Mouse (Mus musculus): ENCODE results near the gene Asic2. TPM values are rescaled to one million over a fixed set of nuclear protein-coding genes. Genes with fewer than 3 reads are reported as not detected.

The Asic2 gene
- polyA plus RNA-seq, 1 experiment: 24.0 TPM

DNA sequence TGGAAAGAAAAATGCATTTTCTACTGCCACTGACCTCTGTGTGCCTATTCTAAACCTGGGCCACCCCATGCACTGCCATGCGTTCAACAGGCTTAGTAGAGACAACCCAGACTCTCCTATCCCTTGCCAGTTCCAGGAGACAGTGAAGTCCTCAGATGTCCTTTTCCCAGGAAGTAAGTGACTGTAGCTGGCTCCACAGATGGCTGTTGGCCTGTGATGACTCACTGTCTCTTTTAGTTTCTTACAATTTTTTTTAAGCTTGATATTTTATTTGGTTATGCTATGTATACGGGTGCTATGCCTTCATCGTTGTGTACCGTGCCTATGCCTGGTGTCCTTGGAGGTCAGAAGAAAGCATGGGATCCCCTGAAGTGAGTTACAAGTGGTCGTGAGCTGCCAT is 370.7 kb downstream of the Asic2 start:
- no peak for TF ChIP-seq CTCF (IDR thresholded peaks at IDR 0.05; ENCODE audit: borderline replicate concordance, extremely low read depth, insufficient read depth, insufficient read length)
- TF ChIP-seq POLR2A (IDR thresholded peaks at IDR 0.05; ENCODE audit: borderline replicate concordance, extremely low read depth, insufficient read depth, insufficient read length, poor library complexity, severe bottlenecking): no peak
- no peak for DNase-seq (ENCODE audit: low read depth)

GRCm38 (mm10) chr11:81595235-81595634 is 373.0 kb downstream of the Asic2 start:
- peak; percentile 86 for DNase-seq (ENCODE audit: low read depth)

DNA sequence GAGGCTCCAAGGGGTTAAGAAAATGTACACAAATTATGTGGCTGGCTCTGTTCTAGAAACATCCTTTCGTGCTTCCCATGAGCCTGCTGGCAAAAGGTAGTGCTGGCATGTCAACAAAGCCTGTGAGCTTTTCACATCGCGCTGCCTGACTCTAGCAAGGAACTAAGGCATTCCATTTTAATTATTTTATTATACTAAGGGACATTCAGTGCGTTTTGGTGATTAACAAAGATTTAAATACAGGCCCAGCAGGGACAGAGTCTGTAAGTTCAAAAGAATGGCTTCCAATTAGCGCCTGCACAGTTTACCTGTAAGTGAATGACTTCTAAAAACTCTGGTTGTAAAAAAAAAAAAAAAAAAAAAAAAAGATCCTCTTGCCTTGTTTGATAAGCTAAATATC is 375.5 kb downstream of the Asic2 start:
- TF ChIP-seq POLR2A (IDR thresholded peaks at IDR 0.05; ENCODE audit: borderline replicate concordance, extremely low read depth, insufficient read depth, insufficient read length, poor library complexity, severe bottlenecking) (no peak), CTCF (IDR thresholded peaks at IDR 0.05; ENCODE audit: borderline replicate concordance, extremely low read depth, insufficient read depth, insufficient read length) (no peak)
- peak; percentile 71 for DNase-seq (ENCODE audit: low read depth)

More at GRCm38 (mm10) chr11:81595235-81595634, 373.0 kb downstream of the Asic2 start:
- TF ChIP-seq POLR2A (IDR thresholded peaks at IDR 0.05; ENCODE audit: borderline replicate concordance, extremely low read depth, insufficient read depth, insufficient read length, poor library complexity, severe bottlenecking) (no peak), CTCF (IDR thresholded peaks at IDR 0.05; ENCODE audit: borderline replicate concordance, extremely low read depth, insufficient read depth, insufficient read length) (no peak)

- TF ChIP-seq POLR2A (IDR thresholded peaks at IDR 0.05; ENCODE audit: borderline replicate concordance, extremely low read depth, insufficient read depth, insufficient read length, poor library complexity, severe bottlenecking) (no peak), CTCF (IDR thresholded peaks at IDR 0.05; ENCODE audit: borderline replicate concordance, extremely low read depth, insufficient read depth, insufficient read length) (peak; percentile 52; the same call in 1 of the 2 replicates)
- peak; percentile 68 for DNase-seq (ENCODE audit: low read depth)
Measured at GRCm38 (mm10) chr11:81590911-81591310, 377.3 kb downstream of the Asic2 start.

GRCm38 (mm10) chr11:81588630-81589029 is 379.6 kb downstream of the Asic2 start:
- DNase-seq (ENCODE audit: low read depth): peak; percentile 82
- no peak for TF ChIP-seq POLR2A (IDR thresholded peaks at IDR 0.05; ENCODE audit: borderline replicate concordance, extremely low read depth, insufficient read depth, insufficient read length, poor library complexity, severe bottlenecking)
- TF ChIP-seq CTCF (IDR thresholded peaks at IDR 0.05; ENCODE audit: borderline replicate concordance, extremely low read depth, insufficient read depth, insufficient read length): peak; percentile 93

DNA sequence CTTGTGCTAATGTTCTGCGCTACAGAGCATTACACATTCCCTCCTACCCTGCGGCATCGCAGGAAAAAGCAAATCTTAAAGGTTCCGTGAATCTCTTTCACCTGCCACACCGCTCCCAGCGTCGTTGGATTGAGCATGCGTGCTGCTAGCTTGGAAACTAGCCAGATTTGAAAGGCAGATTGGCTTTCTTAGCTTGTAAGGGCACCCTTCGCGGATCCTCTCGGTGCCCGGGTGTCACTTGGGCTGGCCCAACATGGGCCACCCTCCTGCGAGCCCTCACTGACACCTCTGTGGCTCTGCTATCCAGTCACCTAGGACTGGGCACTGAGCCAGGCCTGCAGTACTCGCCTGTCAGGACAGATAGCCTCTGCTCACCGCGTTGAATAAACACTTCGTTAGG is 380.3 kb downstream of the Asic2 start:
- peak; percentile 85 for DNase-seq (ENCODE audit: low read depth)
- no peak for TF ChIP-seq POLR2A (IDR thresholded peaks at IDR 0.05; ENCODE audit: borderline replicate concordance, extremely low read depth, insufficient read depth, insufficient read length, poor library complexity, severe bottlenecking)
- no peak for TF ChIP-seq CTCF (IDR thresholded peaks at IDR 0.05; ENCODE audit: borderline replicate concordance, extremely low read depth, insufficient read depth, insufficient read length)

DNA sequence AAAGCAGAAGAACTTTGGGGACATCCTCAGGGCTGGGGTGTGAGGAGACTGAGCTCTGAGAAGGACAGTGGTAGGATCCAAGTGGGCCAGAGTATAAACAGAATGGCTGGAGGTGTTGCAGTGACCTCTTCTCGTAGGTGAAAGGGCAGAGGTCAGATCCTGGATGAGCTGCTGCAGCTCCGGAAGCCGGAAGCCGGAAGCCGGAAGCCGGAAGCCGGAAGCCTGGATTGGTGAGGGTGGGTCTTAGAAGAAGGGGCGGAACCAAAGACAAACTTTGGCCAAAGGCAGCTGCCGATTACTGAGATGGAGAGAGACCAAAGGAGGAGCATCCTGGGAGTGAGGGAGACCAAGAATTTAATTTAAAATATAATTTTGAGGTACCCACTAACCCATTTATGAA is 381.1 kb downstream of the Asic2 start:
- TF ChIP-seq POLR2A (IDR thresholded peaks at IDR 0.05; ENCODE audit: borderline replicate concordance, extremely low read depth, insufficient read depth, insufficient read length, poor library complexity, severe bottlenecking) (no peak), CTCF (IDR thresholded peaks at IDR 0.05; ENCODE audit: borderline replicate concordance, extremely low read depth, insufficient read depth, insufficient read length) (no peak)
- no peak for DNase-seq (ENCODE audit: low read depth)

DNA sequence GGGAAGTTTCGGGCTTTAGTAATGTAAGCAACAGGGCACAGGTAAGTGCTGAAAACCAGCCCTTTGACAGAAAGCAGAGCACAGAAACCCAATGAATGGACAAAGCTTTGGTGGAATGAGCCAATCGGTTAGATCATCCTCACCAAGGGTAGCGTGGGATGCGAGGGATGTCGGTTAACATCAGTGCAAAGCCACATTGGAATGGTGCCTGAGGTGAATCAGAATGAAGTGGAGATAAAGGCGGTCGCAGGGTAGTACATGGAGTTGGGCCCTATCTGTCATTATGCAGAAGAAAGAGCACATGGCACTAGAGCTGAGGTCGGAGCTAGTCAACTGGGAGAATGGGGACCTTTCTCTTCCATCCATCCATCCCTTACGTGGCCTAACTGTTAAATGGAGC is 383.8 kb downstream of the Asic2 start:
- TF ChIP-seq POLR2A (IDR thresholded peaks at IDR 0.05; ENCODE audit: borderline replicate concordance, extremely low read depth, insufficient read depth, insufficient read length, poor library complexity, severe bottlenecking) (no peak), CTCF (IDR thresholded peaks at IDR 0.05; ENCODE audit: borderline replicate concordance, extremely low read depth, insufficient read depth, insufficient read length) (no peak)
- no peak for DNase-seq (ENCODE audit: low read depth)

DNA sequence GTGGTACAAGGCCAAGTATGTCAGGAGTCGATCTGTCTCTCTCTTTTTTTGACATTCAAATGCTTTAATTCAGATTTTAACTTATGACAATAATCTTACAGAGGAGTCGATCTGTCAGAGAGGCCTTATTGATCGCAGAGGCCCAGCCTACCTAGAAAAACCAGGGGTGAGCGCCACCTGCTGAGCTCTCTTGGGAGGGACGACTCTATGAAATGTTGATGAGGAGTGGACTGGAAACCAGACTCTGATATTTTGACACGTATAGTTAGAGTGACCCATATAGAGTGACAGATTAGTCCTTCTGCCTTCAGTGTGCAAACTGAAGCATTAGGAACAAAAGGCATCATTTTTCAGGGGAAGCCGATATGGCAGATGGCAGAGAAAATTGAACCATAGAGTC is 385.1 kb downstream of the Asic2 start:
- TF ChIP-seq POLR2A (IDR thresholded peaks at IDR 0.05; ENCODE audit: borderline replicate concordance, extremely low read depth, insufficient read depth, insufficient read length, poor library complexity, severe bottlenecking): no peak
- TF ChIP-seq CTCF (IDR thresholded peaks at IDR 0.05; ENCODE audit: borderline replicate concordance, extremely low read depth, insufficient read depth, insufficient read length): peak; percentile 41; the same call in 1 of the 2 replicates
- peak; percentile 45 for DNase-seq (ENCODE audit: low read depth)

- peak; percentile 54 for DNase-seq (ENCODE audit: low read depth)
- TF ChIP-seq POLR2A (IDR thresholded peaks at IDR 0.05; ENCODE audit: borderline replicate concordance, extremely low read depth, insufficient read depth, insufficient read length, poor library complexity, severe bottlenecking) (no peak), CTCF (IDR thresholded peaks at IDR 0.05; ENCODE audit: borderline replicate concordance, extremely low read depth, insufficient read depth, insufficient read length) (no peak)
Measured at GRCm38 (mm10) chr11:81582161-81582560, 386.1 kb downstream of the Asic2 start.

DNA sequence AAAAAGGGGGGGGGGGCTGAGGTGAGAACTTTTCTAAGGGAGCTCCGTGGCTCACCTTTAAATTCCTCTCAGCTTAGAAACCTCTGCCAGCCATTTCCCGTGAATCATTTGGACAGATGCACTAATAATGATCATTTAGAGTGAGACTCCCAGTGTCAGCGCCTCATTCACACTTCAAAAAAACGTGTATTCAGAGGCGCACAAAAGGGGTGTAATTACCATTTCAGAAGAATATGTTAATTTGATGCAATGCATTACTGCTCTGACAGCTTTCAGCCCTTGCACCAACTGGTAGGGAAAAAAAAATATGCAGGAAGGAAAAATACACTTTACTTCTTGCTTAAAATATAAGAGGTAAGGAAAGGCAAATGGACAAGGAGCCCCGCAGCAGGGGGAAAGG is 388.5 kb downstream of the Asic2 start:
- TF ChIP-seq POLR2A (IDR thresholded peaks at IDR 0.05; ENCODE audit: borderline replicate concordance, extremely low read depth, insufficient read depth, insufficient read length, poor library complexity, severe bottlenecking): no peak
- no peak for TF ChIP-seq CTCF (IDR thresholded peaks at IDR 0.05; ENCODE audit: borderline replicate concordance, extremely low read depth, insufficient read depth, insufficient read length)
- peak; percentile 94 for DNase-seq (ENCODE audit: low read depth)

DNA sequence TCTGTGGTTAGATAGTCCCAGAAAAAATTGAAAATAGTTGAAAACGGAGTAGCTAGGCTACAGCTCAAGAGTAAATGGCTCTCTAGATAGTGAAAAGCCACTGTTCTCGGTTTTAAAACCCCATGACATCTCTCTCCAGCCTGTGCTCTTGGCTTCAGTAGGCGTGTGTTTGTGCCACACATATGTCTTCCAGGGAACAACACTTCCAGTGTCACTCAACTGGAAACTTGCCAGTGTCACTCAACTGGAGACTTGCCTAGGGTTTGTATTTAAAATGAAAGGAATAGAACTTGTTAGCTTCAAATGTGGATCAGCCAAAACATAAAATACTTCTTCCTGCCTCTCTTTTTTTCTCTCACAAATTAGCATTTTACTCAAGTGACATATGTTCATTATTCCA is 397.9 kb downstream of the Asic2 start:
- peak; percentile 93 for DNase-seq (ENCODE audit: low read depth)
- TF ChIP-seq POLR2A (IDR thresholded peaks at IDR 0.05; ENCODE audit: borderline replicate concordance, extremely low read depth, insufficient read depth, insufficient read length, poor library complexity, severe bottlenecking) (no peak), CTCF (IDR thresholded peaks at IDR 0.05; ENCODE audit: borderline replicate concordance, extremely low read depth, insufficient read depth, insufficient read length) (no peak)

Data from brain, embryonic 14.5 days (tissue).